Mouse (Mus musculus): Measurements from ENCODE around the gene Rhd. TPM values are rescaled to one million over a fixed set of nuclear protein-coding genes. Genes with fewer than 3 reads are reported as not detected.
A peak's percentile ranks its signal among the peaks of the same experiment; 100 is the strongest.
"Not testable (repeated sequence)": the region's sequence is repeated elsewhere in the genome, so short reads cannot be mapped to it uniquely, and the experiment has no call there.

Rhd gene
- polyA plus RNA-seq, 2 experiments: 3.6 to 4.1 TPM

DNA sequence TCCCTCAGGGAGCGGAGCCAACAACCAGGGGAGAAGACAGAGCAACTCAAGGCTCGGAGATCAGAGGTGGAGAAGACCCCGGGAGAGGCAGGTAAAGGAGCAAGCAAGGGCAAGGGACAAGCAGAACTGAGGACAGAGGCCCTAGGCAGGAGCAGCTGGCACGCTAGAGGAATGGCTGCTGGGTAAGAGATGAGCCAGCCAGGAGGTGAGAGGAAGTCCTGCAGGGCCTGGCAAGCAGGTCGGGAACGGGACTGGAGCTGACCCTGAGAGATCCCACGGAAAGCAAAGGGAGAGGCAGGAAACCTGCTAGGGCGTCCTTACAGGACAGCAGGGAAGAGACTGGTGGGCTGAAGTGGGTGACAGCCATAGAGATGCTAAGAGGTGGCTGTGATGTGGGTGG, 36.8 kb downstream of the Rhd start:
- no peak overlapping the region for H3K9ac ChIP-seq (ENCODE audit: low read depth, low read length, severe bottlenecking)
- peaks cover 95% of the 10 kb centered on the region for H3K36me3 ChIP-seq (ENCODE audit: control insufficient read depth, insufficient read depth, low read length)
- no peak for DNase-seq (ENCODE audit: low spot score)
- no peak for TF ChIP-seq POLR2A (IDR thresholded peaks at IDR 0.05; ENCODE audit: borderline replicate concordance, extremely low read depth, insufficient read depth, insufficient read length)
- no peaks in the 10 kb centered on the region for H3K4me1 ChIP-seq (ENCODE audit: control insufficient read depth, insufficient read depth, low read length)
- H3K4me2 ChIP-seq (replicated peaks; ENCODE audit: low read depth, low read length, severe bottlenecking): no peak overlapping the region
- no peak for ATAC-seq (ENCODE audit: low FRiP score, low read depth)
- H3K27ac ChIP-seq (replicated peaks; ENCODE audit: low read depth, low read length): no peak overlapping the region
- no peak overlapping the region for H3K4me3 ChIP-seq (replicated peaks; ENCODE audit: low read length)
- no peaks in the 10 kb centered on the region for H3K27me3 ChIP-seq (ENCODE audit: control insufficient read depth, insufficient read depth, low read length)
- no peaks in the 10 kb centered on the region for H3K9me3 ChIP-seq (ENCODE audit: control insufficient read depth, low read length)
- WGBS: 91% methylated on average over 8 of the region's 8 CpGs

DNA sequence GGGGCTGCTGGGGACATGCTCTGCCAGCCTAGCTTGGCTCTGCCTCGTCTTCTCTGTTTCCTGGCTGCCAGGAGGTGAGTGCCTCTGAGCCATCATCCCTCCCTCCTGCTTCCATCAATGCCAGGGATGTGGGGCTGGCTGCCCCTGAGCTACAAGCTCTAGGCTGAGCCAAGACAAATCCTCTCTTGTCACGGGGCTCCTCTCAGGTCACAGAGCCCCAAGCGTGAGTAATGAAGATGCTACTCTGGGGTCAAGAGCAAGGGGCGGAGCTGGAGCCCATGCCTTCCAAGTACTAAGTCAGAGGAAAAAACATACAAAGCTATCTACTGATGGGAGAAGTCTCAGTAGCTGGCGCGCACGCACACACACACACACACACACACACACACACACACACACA, 38.7 kb downstream of the Rhd start:
- H3K4me3 ChIP-seq (replicated peaks; ENCODE audit: low read length): no peak overlapping the region
- H3K27me3 ChIP-seq (ENCODE audit: control insufficient read depth, insufficient read depth, low read length): no peaks in the 10 kb centered on the region
- no peak overlapping the region for H3K4me2 ChIP-seq (replicated peaks; ENCODE audit: low read depth, low read length, severe bottlenecking)
- no peak for DNase-seq (ENCODE audit: low spot score)
- peaks cover 92% of the 10 kb centered on the region for H3K36me3 ChIP-seq (ENCODE audit: control insufficient read depth, insufficient read depth, low read length)
- H3K9me3 ChIP-seq (ENCODE audit: control insufficient read depth, low read length): no peaks in the 10 kb centered on the region
- H3K27ac ChIP-seq (replicated peaks; ENCODE audit: low read depth, low read length): no peak overlapping the region
- H3K9ac ChIP-seq (ENCODE audit: low read depth, low read length, severe bottlenecking): no peak overlapping the region
- 86% methylated on average over 7 of the region's 7 CpGs for WGBS
- no peak for TF ChIP-seq POLR2A (IDR thresholded peaks at IDR 0.05; ENCODE audit: borderline replicate concordance, extremely low read depth, insufficient read depth, insufficient read length)
- ATAC-seq (ENCODE audit: low FRiP score, low read depth): no peak
- H3K4me1 ChIP-seq (ENCODE audit: control insufficient read depth, insufficient read depth, low read length): no peaks in the 10 kb centered on the region

DNA sequence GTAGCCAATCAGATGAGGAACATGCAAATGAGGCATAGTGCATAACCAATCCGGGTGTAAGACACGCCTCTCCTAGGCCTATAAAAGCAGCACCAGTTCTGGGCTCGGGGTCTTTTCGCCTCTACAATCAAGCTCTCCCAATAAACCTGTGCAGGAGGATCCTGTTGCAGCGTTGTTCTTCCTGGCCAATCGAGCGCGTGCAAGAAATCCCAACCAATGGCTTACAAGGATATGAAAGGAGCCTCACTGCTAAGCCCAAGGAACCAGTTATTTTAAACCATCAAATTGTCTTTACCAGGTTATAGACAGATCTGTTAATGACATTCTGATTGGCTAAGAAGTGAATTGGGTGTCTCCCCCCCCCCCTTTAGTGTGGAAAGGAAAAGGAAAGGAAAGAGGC, 47.1 kb downstream of the Rhd start:
- H3K4me1 ChIP-seq (ENCODE audit: control insufficient read depth, insufficient read depth, low read length); DNase-seq (ENCODE audit: low spot score); H3K4me2 ChIP-seq (replicated peaks; ENCODE audit: low read depth, low read length, severe bottlenecking); H3K27ac ChIP-seq (replicated peaks; ENCODE audit: low read depth, low read length); H3K4me3 ChIP-seq (replicated peaks; ENCODE audit: low read length); ATAC-seq (ENCODE audit: low FRiP score, low read depth); H3K9ac ChIP-seq (ENCODE audit: low read depth, low read length, severe bottlenecking); H3K9me3 ChIP-seq (ENCODE audit: control insufficient read depth, low read length); H3K27me3 ChIP-seq (ENCODE audit: control insufficient read depth, insufficient read depth, low read length): not testable (repeated sequence)
- H3K36me3 ChIP-seq (ENCODE audit: control insufficient read depth, insufficient read depth, low read length): peaks cover 46% of the 10 kb centered on the region
- 91% methylated on average over 6 of the region's 8 CpGs for WGBS

DNA sequence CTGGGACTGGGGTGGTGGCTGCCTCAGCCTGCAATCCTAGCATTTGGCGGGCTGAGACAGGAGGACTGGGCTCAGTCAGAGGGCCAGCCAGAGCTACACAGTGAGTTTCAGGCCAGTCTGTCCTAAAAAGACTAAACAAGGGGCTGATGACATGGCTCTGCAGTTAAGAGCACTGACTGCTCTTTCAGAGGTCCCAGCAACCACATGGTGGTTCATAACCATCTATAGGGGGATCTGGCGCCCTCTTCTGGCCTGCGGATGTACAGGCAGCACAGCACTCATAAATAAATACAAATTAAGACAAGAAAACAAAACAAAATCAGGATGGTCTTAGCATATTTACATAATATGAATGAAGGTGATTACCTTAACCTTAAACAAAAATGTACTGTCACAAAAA, 49.1 kb downstream of the Rhd start:
- ATAC-seq (ENCODE audit: low FRiP score, low read depth) (no peak), DNase-seq (ENCODE audit: low spot score) (no peak)
- Histone ChIP-seq H3K27ac (replicated peaks; ENCODE audit: low read depth, low read length) (no peak overlapping the region), H3K9me3 (ENCODE audit: control insufficient read depth, low read length) (no peaks in the 10 kb centered on the region), H3K4me1 (ENCODE audit: control insufficient read depth, insufficient read depth, low read length) (peaks cover 4% of the 10 kb centered on the region), H3K4me2 (replicated peaks; ENCODE audit: low read depth, low read length, severe bottlenecking) (0 out of 2 replicates have a peak overlapping the region, but pooled peaks have one; percentile 1), H3K9ac (ENCODE audit: low read depth, low read length, severe bottlenecking) (no peak overlapping the region), H3K4me3 (replicated peaks; ENCODE audit: low read length) (no peak overlapping the region; the same call in 1 of the 2 replicates), H3K27me3 (ENCODE audit: control insufficient read depth, insufficient read depth, low read length) (no peaks in the 10 kb centered on the region), H3K36me3 (ENCODE audit: control insufficient read depth, insufficient read depth, low read length) (peaks cover 29% of the 10 kb centered on the region)
- no peak for TF ChIP-seq POLR2A (IDR thresholded peaks at IDR 0.05; ENCODE audit: borderline replicate concordance, extremely low read depth, insufficient read depth, insufficient read length)
- WGBS: 33% methylated on average over 3 of the region's 3 CpGs

DNA sequence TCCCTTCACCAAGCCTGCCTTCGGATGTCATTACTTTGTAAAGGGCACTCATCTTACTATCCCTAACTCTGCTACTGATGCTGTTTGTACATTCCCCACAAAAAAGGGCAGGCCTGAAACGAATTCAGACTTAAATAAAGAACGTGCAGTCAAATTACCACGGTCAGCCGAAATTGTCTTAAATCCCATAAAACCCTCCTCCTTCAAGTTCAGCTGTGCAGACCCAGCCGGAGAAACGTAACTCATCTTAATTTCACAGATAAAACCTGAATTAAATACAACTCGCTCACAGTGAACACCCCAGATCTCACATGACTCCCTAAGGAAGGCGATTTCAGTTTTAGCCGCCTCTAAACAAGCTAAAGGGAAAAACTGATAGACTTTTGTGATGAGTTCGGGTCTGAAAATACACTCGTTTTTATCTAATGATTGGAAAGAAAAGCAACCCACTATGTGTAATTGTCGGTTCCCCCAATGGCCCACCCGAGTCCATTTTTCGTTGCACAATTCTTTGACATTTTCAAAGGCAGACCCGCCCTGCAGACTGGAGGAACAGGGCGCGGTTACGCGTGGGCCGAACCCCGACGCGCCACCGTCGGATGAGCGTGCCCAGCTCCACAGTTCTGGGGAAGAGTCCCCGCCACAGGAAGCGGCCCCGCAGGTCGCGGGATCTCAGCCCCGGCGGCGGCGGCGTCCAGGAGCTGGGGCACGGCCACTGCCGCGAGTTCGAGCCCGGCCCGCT, 50.0 kb downstream of the Rhd start:
- ATAC-seq (ENCODE audit: low FRiP score, low read depth): peak; percentile 72
- TF ChIP-seq POLR2A (IDR thresholded peaks at IDR 0.05; ENCODE audit: borderline replicate concordance, extremely low read depth, insufficient read depth, insufficient read length): no peak
- 2% methylated on average over 40 of the region's 43 CpGs for WGBS

More for the DNA sequence above, 50.0 kb downstream of the Rhd start:
- Histone ChIP-seq H3K27me3 (ENCODE audit: control insufficient read depth, insufficient read depth, low read length) (no peaks in the 10 kb centered on the region), H3K4me2 (replicated peaks; ENCODE audit: low read depth, low read length, severe bottlenecking) (peak overlapping the region; percentile 54), H3K9ac (ENCODE audit: low read depth, low read length, severe bottlenecking) (peak overlapping the region; percentile 76), H3K9me3 (ENCODE audit: control insufficient read depth, low read length) (no peaks in the 10 kb centered on the region), H3K36me3 (ENCODE audit: control insufficient read depth, insufficient read depth, low read length) (peaks cover 21% of the 10 kb centered on the region), H3K4me1 (ENCODE audit: control insufficient read depth, insufficient read depth, low read length) (peaks cover 4% of the 10 kb centered on the region), H3K27ac (replicated peaks; ENCODE audit: low read depth, low read length) (peak overlapping the region; percentile 73), H3K4me3 (replicated peaks; ENCODE audit: low read length) (peak overlapping the region; percentile 76)
- no peak for DNase-seq (ENCODE audit: low spot score)
